Mouse (Mus musculus) megakaryocyte, embryonic 14.5 days (primary cell): Measurements from ENCODE around the gene Unk.

Experiments used
- FLI1 ChIP-seq: IDR thresholded peaks from 2 replicates; pipeline ENCODE4 v1.6.1; 2012; ENCODE audit warnings: low read length, inconsistent platforms, mixed read lengths
- GATA1 ChIP-seq: IDR thresholded peaks from 3 replicates; pipeline ENCODE4 v1.6.1; 2012; ENCODE audit warnings: mixed read lengths, low read length, inconsistent platforms, borderline replicate concordance

- TF ChIP-seq GATA1 (no peak), FLI1 (no peak)
Observed at GRCm38 (mm10) chr11:116001725-116002124, 28.4 kb upstream of the Unk start.
